ENCODE assay signal across 11 mouse cellular contexts in the genomic region with DNA sequence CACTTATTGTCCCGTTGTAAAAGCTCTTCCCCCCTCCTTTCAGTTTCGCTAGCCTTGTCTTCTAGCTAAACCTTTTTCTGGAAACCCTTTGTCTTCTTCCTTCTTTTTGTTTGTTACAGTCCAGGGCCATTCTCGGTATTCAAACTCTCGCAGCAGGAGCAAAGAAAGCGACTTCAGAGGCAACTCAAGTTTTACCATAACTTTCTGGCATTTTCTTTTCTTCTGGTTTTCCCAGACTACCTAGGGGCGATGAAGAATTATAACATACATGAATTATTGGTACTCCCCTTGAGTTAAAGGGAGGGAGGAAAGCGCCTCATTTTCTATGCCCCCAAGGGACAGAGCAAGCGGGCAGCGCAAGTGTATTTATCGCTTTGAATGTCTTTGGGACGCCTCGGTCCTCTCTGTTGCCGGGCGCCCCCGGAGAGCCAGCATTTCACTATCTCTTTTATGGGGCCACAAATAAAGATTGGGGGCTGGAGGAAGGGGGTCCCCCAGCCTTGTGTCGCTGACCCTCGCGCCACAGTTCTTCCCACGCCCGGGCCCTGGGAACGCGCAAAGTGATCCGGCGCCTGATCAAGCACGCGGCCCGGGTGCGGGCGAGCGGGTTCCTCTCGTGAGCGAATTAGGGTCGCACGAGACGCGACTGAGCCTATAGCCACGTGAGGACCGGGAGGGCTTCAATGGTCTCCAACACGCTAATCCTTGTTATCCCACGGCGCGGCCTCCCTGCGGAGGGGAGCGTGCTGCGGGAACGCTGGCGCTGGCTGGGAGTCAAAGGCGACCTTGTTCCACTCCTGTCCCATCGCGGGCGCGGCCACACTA. TPM values are rescaled to one million over a fixed set of nuclear protein-coding genes. Genes with fewer than 3 reads are reported as not detected.
A peak's percentile ranks its signal among the peaks of the same experiment; 100 is the strongest.
DNase-seq lines count a peak whose midpoint lies in the region; ATAC-seq and TF ChIP-seq lines count a peak whose summit lies in the region.
"Had no signal": no experiment of that assay in that cellular context is flagged by ENCODE, and none has a peak within 500 bp of the region (broad histone marks: within the 10 kb centered on the region; RNA-seq: fewer than 3 reads in every experiment).

No protein-coding gene starts in this region.

- no peak for DNase-seq in heart, postnatal 0 days (ENCODE audit: low spot score)
- no peak for DNase-seq in heart, adult 11 months
- peak; percentile 67 for DNase-seq in ZHBTc4 (ENCODE audit: low read depth, low spot score)
- peak; percentile 67 for DNase-seq in hindbrain, embryonic 11.5 days (ENCODE audit: low spot score)
- DNase-seq in gastrocnemius, postnatal 14 days = no peak
- no peak for DNase-seq in gastrocnemius, postnatal 25 days
- DNase-seq in spleen, postnatal 14 days (ENCODE audit: low spot score in 2 of 2) = no peak
- DNase-seq: cerebellum, adult 9-11 months had no signal

- TF ChIP-seq CTCF in heart, postnatal 0 days (IDR thresholded peaks at IDR 0.05; ENCODE audit: low read depth) = no peak

- H3K4me1 ChIP-seq in heart, postnatal 0 days (ENCODE audit: control insufficient read depth, insufficient read depth) = 0 out of 2 replicates have a peak, but pooled peaks cover 2% of the 10 kb centered on the region
- peaks cover 23% of the 10 kb centered on the region for H3K4me1 ChIP-seq in hindbrain, embryonic 11.5 days (replicated peaks; ENCODE audit: control insufficient read depth, insufficient read depth, low read length)
- peaks cover 32% of the 10 kb centered on the region for H3K4me1 ChIP-seq in midbrain, embryonic 15.5 days

- H3K36me3 ChIP-seq in heart, postnatal 0 days (replicated peaks; ENCODE audit: control insufficient read depth, insufficient read depth, low read length) = no peaks in the 10 kb centered on the region
- H3K36me3 ChIP-seq in hindbrain, embryonic 11.5 days (ENCODE audit: control insufficient read depth, insufficient read depth, low read length) = no peaks in the 10 kb centered on the region
- H3K36me3 ChIP-seq in midbrain, embryonic 15.5 days (replicated peaks) = no peaks in the 10 kb centered on the region

- peak overlapping the region; percentile 33 for H3K4me3 ChIP-seq in heart, postnatal 0 days (ENCODE audit: low read depth, low read length)
- peak overlapping the region; percentile 34 for H3K4me3 ChIP-seq in hindbrain, embryonic 11.5 days (ENCODE audit: low read depth, low read length)
- H3K4me3 ChIP-seq in midbrain, embryonic 15.5 days = peak overlapping the region; percentile 27

- H3K9ac ChIP-seq in heart, postnatal 0 days (replicated peaks; ENCODE audit: low read depth, low read length) = no peak overlapping the region
- H3K9ac ChIP-seq in hindbrain, embryonic 11.5 days (ENCODE audit: low read depth, low read length) = peak overlapping the region; percentile 54
- H3K9ac ChIP-seq in midbrain, embryonic 15.5 days = no peak overlapping the region

- H3K4me2 ChIP-seq in heart, postnatal 0 days (ENCODE audit: low read depth, low read length) = peak overlapping the region; percentile 45
- H3K4me2 ChIP-seq in hindbrain, embryonic 11.5 days (replicated peaks; ENCODE audit: low read depth, low read length) = peak overlapping the region; percentile 57
- H3K4me2 ChIP-seq in midbrain, embryonic 15.5 days = peak overlapping the region; percentile 59

- no peaks in the 10 kb centered on the region for H3K9me3 ChIP-seq in heart, postnatal 0 days (replicated peaks; ENCODE audit: control insufficient read depth, low read length)
- H3K9me3 ChIP-seq in hindbrain, embryonic 11.5 days (ENCODE audit: control insufficient read depth, low read length) = no peaks in the 10 kb centered on the region
- H3K9me3 ChIP-seq in midbrain, embryonic 15.5 days = no peaks in the 10 kb centered on the region

- TF ChIP-seq EP300 in heart, postnatal 0 days (IDR thresholded peaks at IDR 0.05; ENCODE audit: low read depth) = no peak

- no peak for ATAC-seq in heart, postnatal 0 days (ENCODE audit: insufficient read depth, low read depth)
- ATAC-seq in hindbrain, embryonic 11.5 days (ENCODE audit: low FRiP score) = 0 out of 2 replicates have a peak, but pooled peaks have one; percentile 3
- ATAC-seq in midbrain, embryonic 15.5 days (replicated peaks) = no peak; the same call in 1 of the 2 replicates

- H3K27me3 ChIP-seq in heart, postnatal 0 days (ENCODE audit: control insufficient read depth, insufficient read depth, low read length) = peaks cover 98% of the 10 kb centered on the region
- H3K27me3 ChIP-seq in hindbrain, embryonic 11.5 days (ENCODE audit: control insufficient read depth, insufficient read depth, low read length) = peaks cover 89% of the 10 kb centered on the region
- peaks cover 83% of the 10 kb centered on the region for H3K27me3 ChIP-seq in midbrain, embryonic 15.5 days (replicated peaks)

- no peak overlapping the region for H3K27ac ChIP-seq in heart, postnatal 0 days (ENCODE audit: low read depth)
- peak overlapping the region; percentile 80 for H3K27ac ChIP-seq in hindbrain, embryonic 11.5 days (ENCODE audit: low read depth, low read length)
- no peak overlapping the region for H3K27ac ChIP-seq in midbrain, embryonic 15.5 days

- 2% methylated on average over 52 of the region's 52 CpGs for WGBS in heart, postnatal 0 days
- under 1% methylated on average over 52 of the region's 52 CpGs for WGBS in hindbrain, embryonic 11.5 days
- under 1% methylated on average over 52 of the region's 52 CpGs for WGBS in midbrain, embryonic 15.5 days

- intact Hi-C loops in gastrocnemius, postnatal 14 days (cut with DNase I; ENCODE audit: low total_unique reads) = no loop called here

RNA-seq across cellular contexts. Expression of a gene that starts 6.4 kb away (rescaled TPM):
- not detected in 2 replicates for total RNA-seq in heart, postnatal 0 days (2014; rRNA removed; ENCODE audit: low replicate concordance)
- polyA plus RNA-seq in heart, postnatal 0 days (2015; fragmentation: Nextera tagmentation; extraction: Ambion mirVana) = not detected in 2 replicates
- polyA plus RNA-seq in hindbrain, embryonic 11.5 days (2014; fragmentation: Nextera tagmentation; extraction: Ambion mirVana) = 30.6 and 37.4 TPM in 2 replicates
- polyA plus RNA-seq in midbrain, embryonic 15.5 days (2015; fragmentation: Nextera tagmentation; extraction: Ambion mirVana) = 3.9 and 6.1 TPM in 2 replicates
- not detected for total RNA-seq in gastrocnemius, postnatal 14 days (2021)
- not detected for total RNA-seq in gastrocnemius, postnatal 25 days (2021)
- total RNA-seq: MEL had no signal
- polyA plus RNA-seq: large intestine, adult 2 months had no signal

RNA-seq across cellular contexts. Expression of a gene that starts 37.9 kb away (rescaled TPM):
- total RNA-seq in heart, postnatal 0 days (2014; rRNA removed; ENCODE audit: low replicate concordance) = not detected in 2 replicates
- 0.08 and 0.16 TPM in 2 replicates for polyA plus RNA-seq in heart, postnatal 0 days (2015; fragmentation: Nextera tagmentation; extraction: Ambion mirVana)
- polyA plus RNA-seq in hindbrain, embryonic 11.5 days (2014; fragmentation: Nextera tagmentation; extraction: Ambion mirVana) = 19.3 and 23.4 TPM in 2 replicates
- 16.4 and 22.7 TPM in 2 replicates for polyA plus RNA-seq in midbrain, embryonic 15.5 days (2015; fragmentation: Nextera tagmentation; extraction: Ambion mirVana)
- total RNA-seq in gastrocnemius, postnatal 14 days (2021) = 10 to 100 TPM; 23.3 to 28.6 TPM
- total RNA-seq in gastrocnemius, postnatal 25 days (2021) = 10 to 100 TPM; 18.8 to 34.8 TPM
- total RNA-seq: MEL had no signal

Comparison
In these comparisons a context has a peak if more than half of its experiments do, and no peak if none do; other contexts are left out.
1. DNase-seq: peak in ZHBTc4 (single experiment) and hindbrain, embryonic 11.5 days (single experiment); none in heart, postnatal 0 days (single experiment), heart, adult 11 months (single experiment), gastrocnemius, postnatal 14 days (single experiment), gastrocnemius, postnatal 25 days (single experiment) and spleen, postnatal 14 days (0 of 2).
2. RNA of a gene that starts 37.9 kb away (total RNA-seq): 18.8 to 34.8 TPM in gastrocnemius, postnatal 25 days and 23.3 to 28.6 TPM in gastrocnemius, postnatal 14 days; not detected in heart, postnatal 0 days; every median in the first group is over 10 times any median in the second.
3. Peak in every context shown above with its lines, with median percentiles within 50 percentile points of each other: H3K4me2 ChIP-seq and H3K4me3 ChIP-seq.